Mouse (Mus musculus) liver, adult 2 months (tissue): ENCODE measurements around the gene Rpl34. TPM values are rescaled to one million over a fixed set of nuclear protein-coding genes. Genes with fewer than 3 reads are reported as not detected.
A peak's percentile ranks its signal among the peaks of the same experiment; 100 is the strongest.

Source experiments
- DNase-seq: peaks from one replicate; pipeline ENCODE4 v3.0.0-alpha.2; 2011; ENCODE audit warnings: low read depth, low spot score; ENCODE audit errors: extremely low read depth
- H3K27ac ChIP-seq: fragments of 200-500 bp; replicated peaks from 2 replicates; pipeline ENCODE4 v1.5.1; 2012; ENCODE audit warnings: low read depth, mild to moderate bottlenecking, control low read depth, inconsistent platforms, low read length; ENCODE audit not compliant: insufficient read depth
- H3K27me3 ChIP-seq: fragments of 200-500 bp; 2 replicates; pipeline ENCODE4 v1.6.1; 2012; ENCODE audit warnings: mild to moderate bottlenecking, moderate library complexity, low read length, inconsistent platforms; ENCODE audit not compliant: control insufficient read depth, insufficient read depth
- H3K36me3 ChIP-seq: fragments of 200-500 bp; 2 replicates; pipeline ENCODE4 v1.6.1; 2012; ENCODE audit warnings: low read length, inconsistent platforms; ENCODE audit not compliant: control insufficient read depth, insufficient read depth
- H3K4me1 ChIP-seq: fragments of 200-500 bp; 2 replicates; pipeline ENCODE4 v1.6.1; 2011; ENCODE audit warnings: low read length; ENCODE audit not compliant: control insufficient read depth, insufficient read depth
- H3K4me3 ChIP-seq: fragments of 200-500 bp; 2 replicates; pipeline ENCODE4 v1.5.1; 2011; ENCODE audit warnings: low read depth, mild to moderate bottlenecking, control low read depth, low read length, moderate library complexity; ENCODE audit not compliant: insufficient read depth
- H3K79me2 ChIP-seq: fragments of 200-500 bp; 2 replicates; pipeline ENCODE4 v1.6.1; 2012; ENCODE audit warnings: inconsistent platforms, mild to moderate bottlenecking, low read length, moderate library complexity; ENCODE audit not compliant: control insufficient read depth, insufficient read depth
- H3K9ac ChIP-seq: fragments of 200-500 bp; 2 replicates; pipeline ENCODE4 v1.6.1; 2012; ENCODE audit warnings: low read depth, mild to moderate bottlenecking, control low read depth, inconsistent platforms, low read length
- CTCF ChIP-seq: fragments of 200-500 bp; IDR thresholded peaks from 2 replicates; pipeline ENCODE4 v1.5.1; 2011; ENCODE audit warnings: low read depth, low read length, control low read depth
- POLR2A ChIP-seq: fragments of 200-500 bp; IDR thresholded peaks from 2 replicates; pipeline ENCODE4 v1.6.1; 2011; ENCODE audit warnings: low read length, control low read depth; ENCODE audit not compliant: insufficient read depth; ENCODE audit errors: extremely low read depth
- WGBS: fragments of 180-500 bp; shearing (Covaris S2); methylation state at CpG from one replicate; pipeline ENCODE4 v1.1.7; 2018; 5-methylcytosine and 5-hydroxymethylcytosine counted together
- polyA plus RNA-seq: library from polyadenylated mRNA; depleted of rRNA; stranded (reverse); fragments of >200 nt; gene quantifications from 2 replicates; pipeline ENCODE4 v1.2.3, GENCODE M21; 2012; rRNA removed
- total RNA-seq: library from RNA; depleted of rRNA; stranded (reverse); fragments of >200 nt; gene quantifications from 2 replicates; pipeline ENCODE4 v1.2.3, GENCODE M21; 2014; rRNA removed

Gene Rpl34
- total and polyA plus RNA-seq, 2 experiments: 420 to 688 TPM

GRCm38 (mm10) chr3:130685014-130685366 is 45.2 kb downstream of the Rpl34 start:
- no peak for TF ChIP-seq POLR2A
- DNase-seq: no peak
- Histone ChIP-seq H3K4me3 (no peak overlapping the region), H3K79me2 (no peaks in the 10 kb centered on the region), H3K36me3 (no peaks in the 10 kb centered on the region), H3K4me1 (peaks cover 42% of the 10 kb centered on the region), H3K27me3 (no peaks in the 10 kb centered on the region), H3K27ac (peak overlapping the region; percentile 92), H3K9ac (no peak overlapping the region)
- 30% methylated on average over 8 of the region's 8 CpGs for WGBS

GRCm38 (mm10) chr3:130684276-130685013 is 45.8 kb downstream of the Rpl34 start:
- H3K79me2 ChIP-seq: no peaks in the 10 kb centered on the region
- H3K27ac ChIP-seq: peak overlapping the region; percentile 94
- H3K4me3 ChIP-seq: no peak overlapping the region
- DNase-seq: peak; percentile 99
- no peaks in the 10 kb centered on the region for H3K27me3 ChIP-seq
- TF ChIP-seq CTCF (no peak), POLR2A (no peak)
- peak overlapping the region; percentile 34 for H3K9ac ChIP-seq
- H3K36me3 ChIP-seq: no peaks in the 10 kb centered on the region
- 41% methylated on average over 9 of the region's 9 CpGs for WGBS
- H3K4me1 ChIP-seq: peaks cover 41% of the 10 kb centered on the region

DNA sequence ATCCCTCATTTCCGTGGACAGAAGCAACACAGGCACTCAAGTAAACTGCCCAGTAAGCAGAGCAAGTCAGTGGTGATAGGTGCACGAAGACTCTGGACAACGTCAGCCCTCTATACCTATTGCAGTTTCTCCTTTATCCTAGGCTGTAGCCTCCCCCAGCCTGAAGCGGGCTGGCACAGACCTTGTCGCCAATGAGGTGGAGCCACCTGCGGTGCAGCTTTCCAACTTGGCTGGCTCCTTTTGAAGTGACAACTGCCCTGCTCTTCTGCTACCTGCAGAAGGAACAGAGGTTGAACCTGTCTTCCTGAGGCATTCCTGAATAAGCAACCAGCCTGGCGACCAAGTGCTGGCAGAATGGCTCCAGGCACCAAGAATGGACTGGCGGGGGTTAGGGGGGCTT is 46.4 kb downstream of the Rpl34 start:
- no peaks in the 10 kb centered on the region for H3K79me2 ChIP-seq
- H3K9ac ChIP-seq: peak overlapping the region; percentile 34
- no peaks in the 10 kb centered on the region for H3K36me3 ChIP-seq
- H3K27ac ChIP-seq: peak overlapping the region; percentile 94
- DNase-seq: peak; percentile 67
- peaks cover 40% of the 10 kb centered on the region for H3K4me1 ChIP-seq
- no peak for TF ChIP-seq CTCF
- TF ChIP-seq POLR2A: no peak
- H3K27me3 ChIP-seq: no peaks in the 10 kb centered on the region
- no peak overlapping the region for H3K4me3 ChIP-seq
- WGBS: 43% methylated on average over 8 of the region's 8 CpGs

GRCm38 (mm10) chr3:130682183-130682582 is 48.0 kb downstream of the Rpl34 start:
- DNase-seq: no peak
- no peaks in the 10 kb centered on the region for H3K27me3 ChIP-seq
- TF ChIP-seq CTCF (no peak), POLR2A (no peak)
- H3K4me1 ChIP-seq: peaks cover 37% of the 10 kb centered on the region
- no peak overlapping the region for H3K9ac ChIP-seq
- H3K79me2 ChIP-seq: no peaks in the 10 kb centered on the region
- H3K4me3 ChIP-seq: no peak overlapping the region
- H3K27ac ChIP-seq: peak overlapping the region; percentile 70; the same call in 1 of the 2 replicates
- no peaks in the 10 kb centered on the region for H3K36me3 ChIP-seq
- WGBS: 93% methylated on average over 9 of the region's 9 CpGs

DNA sequence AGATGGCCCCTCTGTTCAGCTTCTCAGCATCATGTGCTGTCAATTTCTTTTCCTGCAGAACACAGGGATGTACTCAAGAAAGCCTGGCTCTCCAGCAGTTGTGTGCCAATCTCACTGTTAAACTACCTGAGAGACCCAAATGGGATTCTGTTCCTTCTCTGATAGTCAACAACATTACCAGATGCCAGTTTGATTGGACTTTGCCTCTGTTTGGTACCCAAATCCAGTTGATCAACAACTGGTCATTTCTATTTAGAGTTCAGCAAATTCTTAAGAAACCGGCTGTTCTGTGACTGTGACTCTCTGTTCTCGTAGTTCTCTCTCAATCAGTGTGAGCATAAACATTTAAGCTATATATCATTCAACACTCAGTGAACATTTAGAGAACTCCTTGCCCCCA is 49.0 kb downstream of the Rpl34 start:
- peak; percentile 82 for DNase-seq
- 0 out of 2 replicates have a peak overlapping the region, but pooled peaks have one; percentile 21 for H3K9ac ChIP-seq
- H3K36me3 ChIP-seq: no peaks in the 10 kb centered on the region
- H3K79me2 ChIP-seq: no peaks in the 10 kb centered on the region
- no peak overlapping the region for H3K4me3 ChIP-seq
- 26% methylated on average over 2 of the region's 2 CpGs for WGBS
- peaks cover 37% of the 10 kb centered on the region for H3K4me1 ChIP-seq
- no peaks in the 10 kb centered on the region for H3K27me3 ChIP-seq
- TF ChIP-seq CTCF: no peak
- H3K27ac ChIP-seq: peak overlapping the region; percentile 85

- WGBS: 93% methylated on average over 19 of the region's 19 CpGs
- Histone ChIP-seq H3K9ac (no peak overlapping the region), H3K4me3 (no peak overlapping the region), H3K4me1 (peaks cover 19% of the 10 kb centered on the region), H3K36me3 (no peaks in the 10 kb centered on the region), H3K79me2 (no peaks in the 10 kb centered on the region), H3K27ac (no peak overlapping the region), H3K27me3 (no peaks in the 10 kb centered on the region)
- TF ChIP-seq CTCF: no peak
- no peak for TF ChIP-seq POLR2A
- no peak for DNase-seq
Observed at GRCm38 (mm10) chr3:130677671-130678460, 52.3 kb downstream of the Rpl34 start.

Other genes starting within 250 kb of the Rpl34 start
- 113 and 297 TPM in 2 replicates for gene Etnppl, start 113.0 kb downstream of the Rpl34 start, total RNA-seq
- gene Etnppl, start 113.0 kb downstream of the Rpl34 start, polyA plus RNA-seq: 47.1 and 54.4 TPM in 2 replicates
- 130 and 135 TPM in 2 replicates for gene Ostc, start 21.0 kb downstream of the Rpl34 start, total RNA-seq
- 42.9 and 49.5 TPM in 2 replicates for gene Ostc, start 21.0 kb downstream of the Rpl34 start, polyA plus RNA-seq